ENCODE assay signal across 8 mouse cellular contexts in the genomic region with DNA sequence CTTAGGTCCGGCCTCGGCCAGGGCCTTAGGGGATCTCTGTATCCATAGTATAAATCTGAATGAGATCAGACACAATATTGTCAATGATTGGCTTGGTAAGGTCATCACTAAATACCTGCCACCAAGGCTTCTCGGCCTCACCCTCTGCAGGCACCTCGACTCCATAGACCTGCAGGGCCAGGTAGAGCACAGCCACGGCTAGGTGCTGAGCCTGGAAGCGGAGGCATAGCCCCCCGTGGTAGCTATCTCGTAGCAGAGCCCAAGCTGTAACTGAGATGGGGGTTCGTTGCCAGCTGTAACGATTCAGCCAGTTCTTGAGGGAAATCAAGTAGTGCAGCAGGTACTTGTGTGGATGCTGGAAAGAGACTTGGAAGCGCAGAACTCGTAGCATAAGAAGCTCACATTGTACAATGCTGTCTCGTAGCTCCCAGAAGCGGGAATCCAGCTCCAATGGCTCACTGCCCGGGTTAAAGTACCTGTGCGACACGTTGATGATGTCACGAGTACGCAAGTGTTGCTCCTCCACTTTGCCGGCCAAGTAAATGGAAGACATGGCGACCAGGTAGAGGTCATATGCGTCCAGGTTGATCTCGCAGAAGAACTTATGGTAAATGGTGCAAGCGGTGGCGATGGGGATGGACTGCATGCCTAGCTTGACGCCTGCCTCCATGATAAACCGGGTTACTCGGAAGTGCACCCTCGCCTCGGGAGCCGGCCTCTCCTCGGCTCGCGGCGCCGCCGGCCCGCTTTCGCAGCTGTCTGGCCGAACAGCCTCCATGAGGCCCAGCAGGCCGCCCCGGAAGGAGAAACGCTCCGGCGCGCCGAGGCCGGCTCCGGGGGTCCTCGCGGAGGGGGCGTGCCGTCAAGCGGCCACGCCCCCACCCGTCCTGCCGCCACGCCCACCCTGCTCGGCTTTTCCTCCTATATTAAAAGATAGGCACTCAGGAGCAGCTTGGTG. TPM values are rescaled to one million over a fixed set of nuclear protein-coding genes. Genes with fewer than 3 reads are reported as not detected.
A peak's percentile ranks its signal among the peaks of the same experiment; 100 is the strongest.
DNase-seq lines count a peak whose midpoint lies in the region; ATAC-seq and TF ChIP-seq lines count a peak whose summit lies in the region.

Ccnq (minus strand) TSS at position 845 of the 958 bp plus-strand sequence.

- no peaks in the 10 kb centered on the region for H3K9me3 ChIP-seq in heart, embryonic 12.5 days (replicated peaks)
- no peaks in the 10 kb centered on the region for H3K9me3 ChIP-seq in kidney, embryonic 16.5 days (ENCODE audit: low read length)
- no peaks in the 10 kb centered on the region for H3K9me3 ChIP-seq in liver, embryonic 14.5 days (ENCODE audit: control insufficient read depth, low read length)
- H3K9me3 ChIP-seq in stomach, embryonic 15.5 days: no peaks in the 10 kb centered on the region

- H3K4me2 ChIP-seq in heart, embryonic 12.5 days: peak within 1 kb of the TSS; percentile 92
- peak within 1 kb of the TSS; percentile 70 for H3K4me2 ChIP-seq in kidney, embryonic 16.5 days (replicated peaks; ENCODE audit: low read depth, low read length)
- peak within 1 kb of the TSS; percentile 59 for H3K4me2 ChIP-seq in liver, embryonic 14.5 days (ENCODE audit: low read depth)
- H3K4me2 ChIP-seq in stomach, embryonic 15.5 days: peak within 1 kb of the TSS; percentile 84

- no peak for TF ChIP-seq CTCF in liver, embryonic 14.5 days (IDR thresholded peaks at IDR 0.05; ENCODE audit: low read depth)

- H3K27ac ChIP-seq in brown adipose tissue, adult 24 weeks (replicated peaks; ENCODE audit: low read depth, low read length): peak within 1 kb of the TSS; percentile 35
- peak within 1 kb of the TSS; percentile 56 for H3K27ac ChIP-seq in heart, embryonic 12.5 days (ENCODE audit: poor library complexity, severe bottlenecking)
- peak within 1 kb of the TSS; percentile 25; the same call in 1 of the 2 replicates for H3K27ac ChIP-seq in kidney, embryonic 16.5 days (ENCODE audit: low read length)
- no peak within 1 kb of the TSS for H3K27ac ChIP-seq in liver, embryonic 14.5 days
- peak within 1 kb of the TSS; percentile 81 for H3K27ac ChIP-seq in stomach, embryonic 15.5 days

- no peak for TF ChIP-seq EP300 in liver, embryonic 14.5 days (IDR thresholded peaks at IDR 0.05; ENCODE audit: low read depth)

- H3K4me1 ChIP-seq in brown adipose tissue, adult 24 weeks (ENCODE audit: control insufficient read depth, insufficient read depth, insufficient read length, low read length): peaks cover 8% of the 10 kb centered on the region
- peaks cover 9% of the 10 kb centered on the region for H3K4me1 ChIP-seq in heart, embryonic 12.5 days (replicated peaks)
- H3K4me1 ChIP-seq in kidney, embryonic 16.5 days (ENCODE audit: insufficient read depth, low read length): peaks cover 7% of the 10 kb centered on the region
- H3K4me1 ChIP-seq in liver, embryonic 14.5 days (replicated peaks; ENCODE audit: control insufficient read depth in 2 of 2, insufficient read depth in 2 of 2, low read length in 1 of 2): peaks cover 3 to 11% of the 10 kb centered on the region in 2 experiments
- H3K4me1 ChIP-seq in stomach, embryonic 15.5 days: peaks cover 6% of the 10 kb centered on the region; the same call in 1 of the 2 replicates

- peak; percentile 58 for DNase-seq in CD8-positive naive resting alpha-beta T cell, adult 2 months (ENCODE audit: low read depth in 2 of 2, low spot score in 2 of 2)
- DNase-seq in liver, embryonic 14.5 days (ENCODE audit: low read depth in 3 of 3, low spot score in 3 of 3): peak; percentile 55 to 62 (median 59)
- peak; percentile 86 for DNase-seq in neural tube, embryonic 10.5 days (ENCODE audit: extremely low spot score, low spot score)

- H3K27me3 ChIP-seq in heart, embryonic 12.5 days (replicated peaks): no peaks in the 10 kb centered on the region
- no peaks in the 10 kb centered on the region for H3K27me3 ChIP-seq in kidney, embryonic 16.5 days (ENCODE audit: insufficient read depth, low read length)
- no peaks in the 10 kb centered on the region for H3K27me3 ChIP-seq in liver, embryonic 14.5 days (ENCODE audit: control insufficient read depth, insufficient read depth, low read length)
- no peaks in the 10 kb centered on the region for H3K27me3 ChIP-seq in stomach, embryonic 15.5 days (replicated peaks)

- peak within 1 kb of the TSS; percentile 84 for H3K4me3 ChIP-seq in brown adipose tissue, adult 24 weeks (ENCODE audit: insufficient read depth, low read depth, low read length)
- peak within 1 kb of the TSS; percentile 74 for H3K4me3 ChIP-seq in heart, embryonic 12.5 days
- H3K4me3 ChIP-seq in kidney, embryonic 16.5 days (ENCODE audit: low read length): peak within 1 kb of the TSS; percentile 60
- peak within 1 kb of the TSS; percentile 74 to 97 for H3K4me3 ChIP-seq in liver, embryonic 14.5 days (ENCODE audit: insufficient read depth in 1 of 2, low read depth in 2 of 2, low read length in 2 of 2)
- peak within 1 kb of the TSS; percentile 73 for H3K4me3 ChIP-seq in stomach, embryonic 15.5 days (replicated peaks)

- 9% methylated on average over 59 of the region's 59 CpGs for WGBS in heart, embryonic 12.5 days
- WGBS in kidney, embryonic 16.5 days: 10% methylated on average over 54 of the region's 59 CpGs
- 7% methylated on average over 59 of the region's 59 CpGs for WGBS in liver, embryonic 14.5 days (ENCODE audit: insufficient replicate concordance)
- WGBS in stomach, embryonic 15.5 days: 8% methylated on average over 59 of the region's 59 CpGs

- peaks cover 10% of the 10 kb centered on the region for H3K36me3 ChIP-seq in heart, embryonic 12.5 days
- no peaks in the 10 kb centered on the region; the same call in 1 of the 2 replicates for H3K36me3 ChIP-seq in kidney, embryonic 16.5 days (ENCODE audit: insufficient read depth, low read length)
- no peaks in the 10 kb centered on the region for H3K36me3 ChIP-seq in liver, embryonic 14.5 days (replicated peaks; ENCODE audit: control insufficient read depth, insufficient read depth, low read depth)
- 0 out of 2 replicates have a peak, but pooled peaks cover 8% of the 10 kb centered on the region for H3K36me3 ChIP-seq in stomach, embryonic 15.5 days

- H3K9ac ChIP-seq in heart, embryonic 12.5 days: peak within 1 kb of the TSS; percentile 81
- peak within 1 kb of the TSS; percentile 80 for H3K9ac ChIP-seq in kidney, embryonic 16.5 days (replicated peaks; ENCODE audit: low read length)
- H3K9ac ChIP-seq in liver, embryonic 14.5 days (replicated peaks): peak within 1 kb of the TSS; percentile 73
- peak within 1 kb of the TSS; percentile 65; the same call in 1 of the 2 replicates for H3K9ac ChIP-seq in stomach, embryonic 15.5 days

- peak; percentile 86 for ATAC-seq in erythroid progenitor cell, adult 5-6 weeks (replicated peaks; ENCODE audit: low FRiP score, poor library complexity, severe bottlenecking)
- peak; percentile 94 for ATAC-seq in heart, embryonic 12.5 days (ENCODE audit: insufficient number of reproducible peaks, low FRiP score)
- peak; percentile 92 for ATAC-seq in kidney, embryonic 16.5 days (ENCODE audit: low FRiP score, low TSS enrichment)
- peak; percentile 93 for ATAC-seq in liver, embryonic 14.5 days (ENCODE audit: insufficient read depth)
- ATAC-seq in stomach, embryonic 15.5 days (ENCODE audit: insufficient read depth, low FRiP score, low read depth): peak; percentile 92

RNA-seq across cellular contexts. Expression of gene Ccnq, which starts in this region (rescaled TPM):
- polyA plus RNA-seq in brown adipose tissue, adult 24 weeks (2012; ENCODE audit: insufficient read depth, insufficient read length, missing spikeins): 14.9 and 23.2 TPM in 2 replicates
- 5.4 TPM in 1 of 2 replicates, not detected in the other for total RNA-seq in erythroid progenitor cell, adult 5-6 weeks (2015; ENCODE audit: low replicate concordance)
- 0.38 and 4.6 TPM in 2 replicates for total RNA-seq in erythroid progenitor cell, adult 5-6 weeks (2017; ENCODE audit: low replicate concordance)
- 25.2 and 28.1 TPM in 2 replicates for polyA plus RNA-seq in heart, embryonic 12.5 days (2016; fragmentation: Nextera tagmentation; extraction: Ambion mirVana)
- 44.1 and 47.0 TPM in 2 replicates for polyA plus RNA-seq in kidney, embryonic 16.5 days (2015; fragmentation: Nextera tagmentation; extraction: Ambion mirVana)
- polyA plus RNA-seq in liver, embryonic 14.5 days (2012; rRNA removed): 18.3 and 21.0 TPM in 2 replicates
- 19.8 and 20.0 TPM in 2 replicates for polyA plus RNA-seq in liver, embryonic 14.5 days (2014; fragmentation: Nextera tagmentation; extraction: Ambion mirVana)
- 36.9 and 39.3 TPM in 2 replicates for polyA plus RNA-seq in stomach, embryonic 15.5 days (2015; fragmentation: Nextera tagmentation; extraction: Ambion mirVana)
